Mouse (Mus musculus) cerebellum, adult 11-12 months (tissue): ENCODE measurements around the gene Dnhd1.
"Not testable (repeated sequence)": the region's sequence is repeated elsewhere in the genome, so short reads cannot be mapped to it uniquely, and the experiment has no call there.

Experiments used
- DNase-seq: peaks from one replicate; pipeline ENCODE4 v3.0.0; 2022

The Dnhd1 gene

DNA sequence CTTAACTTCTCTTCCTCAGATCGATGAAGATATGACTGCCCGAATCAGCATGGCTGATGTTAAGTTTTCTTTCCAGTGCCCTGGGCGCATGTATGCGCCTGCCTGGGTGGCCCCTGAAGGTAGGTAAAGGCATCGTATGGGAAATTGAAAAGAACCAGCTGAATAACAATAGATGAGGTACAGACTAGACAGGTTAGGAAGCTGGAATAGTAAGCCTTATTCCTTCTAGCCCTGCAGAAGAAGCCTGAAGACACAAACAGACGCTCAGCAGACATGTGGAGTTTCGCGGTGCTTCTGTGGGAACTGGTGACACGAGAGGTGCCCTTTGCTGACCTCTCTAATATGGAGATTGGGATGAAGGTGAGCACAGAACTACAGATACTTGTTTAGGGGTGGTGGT, 91.4 kb downstream of the Dnhd1 start:
- no peak for DNase-seq

DNA sequence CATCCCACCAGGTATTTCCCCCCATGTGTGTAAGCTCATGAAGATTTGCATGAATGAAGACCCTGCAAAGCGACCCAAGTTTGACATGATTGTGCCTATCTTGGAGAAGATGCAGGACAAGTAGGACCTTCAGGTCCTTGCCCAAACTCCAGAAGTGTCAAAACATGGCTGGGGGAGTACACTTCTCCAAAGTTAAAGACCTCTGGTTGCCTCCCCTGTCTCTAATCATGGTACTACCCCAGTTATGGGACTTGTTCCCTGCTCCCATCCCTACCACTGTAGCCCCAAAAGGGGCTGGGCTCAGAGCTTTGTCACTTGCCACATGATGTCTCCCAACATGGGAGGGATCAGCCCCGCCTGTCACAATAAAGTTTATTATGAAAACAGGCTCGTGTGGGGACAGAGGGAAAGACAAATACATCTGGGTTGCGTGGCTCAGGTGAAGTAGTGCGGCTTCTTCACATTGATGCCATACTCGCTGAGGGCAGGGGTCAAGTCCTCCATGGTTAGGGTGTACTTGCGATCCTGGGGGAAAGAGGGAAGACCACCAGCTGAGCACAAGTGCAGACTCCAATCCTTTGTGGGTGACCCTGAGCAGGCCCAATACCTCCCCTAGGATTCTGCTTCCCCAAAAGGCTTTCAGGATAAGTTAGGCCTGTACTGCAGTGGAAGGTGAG, 92.0 kb downstream of the Dnhd1 start:
- DNase-seq: not testable (repeated sequence)

DNA sequence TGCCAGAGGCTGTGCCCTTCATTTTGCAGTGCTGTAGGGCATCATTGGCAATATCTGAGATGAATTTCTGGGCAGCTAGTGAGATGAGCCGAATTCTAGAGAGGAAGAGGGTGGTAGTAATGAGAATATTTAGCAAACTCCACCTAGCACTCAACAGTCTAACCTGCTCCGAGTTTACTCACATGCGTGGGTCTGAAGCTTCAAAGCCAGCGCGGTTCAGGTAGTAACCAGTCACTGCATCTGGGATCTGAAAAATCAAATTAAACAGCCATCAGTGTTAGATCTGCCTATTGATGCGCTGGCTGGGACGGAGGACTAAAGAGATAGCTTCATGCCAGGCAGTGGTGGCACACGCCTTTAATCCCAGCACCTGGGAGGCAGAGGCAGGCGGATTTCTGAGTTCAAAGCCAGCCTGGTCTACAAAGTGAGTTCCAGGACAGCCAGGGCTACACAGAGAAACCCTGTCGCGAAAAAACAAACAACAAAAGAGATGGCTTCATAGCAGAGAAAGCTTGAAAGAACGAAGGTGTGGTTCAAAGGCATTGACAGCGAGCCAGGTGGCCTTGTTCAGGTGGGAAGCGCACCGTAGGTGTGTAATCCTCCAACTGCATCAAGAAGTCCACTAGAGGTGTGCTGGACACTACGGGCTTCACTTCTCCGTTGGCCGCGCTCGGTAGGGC, 92.8 kb downstream of the Dnhd1 start:
- DNase-seq: not testable (repeated sequence)

GRCm38 (mm10) chr7:105743926-105744590, 93.4 kb downstream of the Dnhd1 start, which contains the start of gene Taf10:
TSS of gene Taf10 (minus strand) at chr7:105744361.
- peak; percentile 86 for DNase-seq

GRCm38 (mm10) chr7:105747776-105748175, 97.1 kb downstream of the Dnhd1 start:
- DNase-seq: no peak

DNA sequence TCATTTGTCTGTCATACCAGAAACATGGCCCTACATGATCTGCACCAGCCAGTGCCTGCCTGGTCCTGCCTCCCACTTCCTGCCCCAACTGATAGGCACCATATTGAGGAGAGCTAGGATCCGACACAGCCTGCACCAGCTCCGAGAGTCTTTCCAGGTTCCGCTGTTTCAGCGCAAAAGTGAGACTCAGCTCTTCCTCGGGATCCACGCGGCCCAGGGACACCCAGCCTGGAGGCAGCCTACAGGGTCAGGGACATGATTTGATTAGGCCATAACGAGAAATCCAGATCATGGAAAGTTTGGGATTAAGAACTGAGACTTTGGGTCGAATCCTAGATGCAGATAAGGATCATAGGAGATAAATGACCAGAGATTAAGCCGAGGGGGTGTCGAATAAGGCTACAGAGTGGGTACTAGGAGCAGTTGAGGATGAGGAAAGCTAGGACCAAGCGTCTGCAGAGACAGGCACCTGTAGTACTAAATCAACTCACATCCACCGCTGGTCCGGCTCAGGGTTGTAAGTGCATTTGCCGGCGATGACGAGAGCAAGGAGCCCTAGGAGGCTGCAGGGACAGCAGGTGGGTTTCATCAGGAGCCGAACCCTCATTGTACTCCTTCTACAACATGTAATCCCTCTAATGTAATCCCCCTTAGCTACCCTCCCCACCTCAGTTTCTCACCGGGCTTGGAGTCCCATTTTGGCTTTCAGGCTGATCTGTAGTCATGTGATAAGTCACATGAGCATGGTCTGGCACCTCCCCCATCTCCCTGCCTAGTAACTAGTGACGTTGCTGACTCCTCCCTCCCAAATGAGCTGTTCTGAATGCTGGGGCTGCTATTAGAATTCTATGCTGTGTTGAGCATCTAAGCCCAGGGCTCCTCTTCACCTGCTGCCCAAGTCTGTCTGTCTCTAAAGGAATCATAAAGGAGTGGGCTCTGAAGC, 101.1 kb downstream of the Dnhd1 start, which contains the start of gene Tpp1:
TSS of gene Tpp1 (minus strand) at position 745 of the 943 bp plus-strand sequence.
- peak; percentile 95 for DNase-seq

DNA sequence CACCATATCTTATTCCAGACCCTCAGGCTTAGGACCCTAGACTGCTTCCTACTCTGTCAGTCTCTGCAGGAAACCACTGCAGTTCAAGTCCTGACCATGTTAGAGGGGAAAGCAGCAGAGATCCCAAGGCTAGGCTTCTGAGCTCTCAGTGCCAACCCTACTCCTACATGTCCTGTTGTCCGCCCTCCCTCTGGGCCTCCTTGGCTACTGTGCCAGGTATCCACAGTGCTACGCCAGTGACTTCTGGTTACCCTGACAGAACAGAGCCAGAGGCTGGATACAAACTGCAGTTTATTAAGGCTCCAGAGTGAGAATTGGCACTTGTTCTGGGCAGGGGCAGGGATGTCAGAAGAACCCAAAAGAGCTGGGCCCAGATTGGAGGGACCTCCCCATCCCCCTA, 102.1 kb downstream of the Dnhd1 start:
- peak; percentile 79 for DNase-seq

- DNase-seq: peak; percentile 54
Measured at GRCm38 (mm10) chr7:105753281-105753680, 102.7 kb downstream of the Dnhd1 start.

- DNase-seq: no peak
Measured at GRCm38 (mm10) chr7:105761813-105762484, 111.3 kb downstream of the Dnhd1 start.

- no peak for DNase-seq
Measured at GRCm38 (mm10) chr7:105762517-105763270, 112.1 kb downstream of the Dnhd1 start.

GRCm38 (mm10) chr7:105764331-105764730, 113.7 kb downstream of the Dnhd1 start:
- no peak for DNase-seq

- DNase-seq: no peak
Measured at GRCm38 (mm10) chr7:105767729-105768165, 117.1 kb downstream of the Dnhd1 start.

GRCm38 (mm10) chr7:105769959-105770358, 119.3 kb downstream of the Dnhd1 start:
- no peak for DNase-seq
